Mouse (Mus musculus) naive thymus-derived CD4-positive, alpha-beta T cell, adult 2 months (primary cell): ENCODE results near the gene Zfp865.
"Not testable (repeated sequence)": the region's sequence is repeated elsewhere in the genome, so short reads cannot be mapped to it uniquely, and the experiment has no call there.

Source experiments
- DNase-seq: peaks from one replicate; pipeline ENCODE4 v3.0.0-alpha.2; 2011; ENCODE audit warnings: low read depth

The Zfp865 gene

GRCm38 (mm10) chr7:5051193-5052192 lies 31.3 kb downstream of the Zfp865 start, which contains the start of gene Zfp580:
Gene Zfp580, plus strand, starts transcription at chr7:5051538.
- DNase-seq, result peak; percentile 83

- DNase-seq, result peak; percentile 39
Observed at GRCm38 (mm10) chr7:5052438-5052837, 32.3 kb downstream of the Zfp865 start.

- no peak for DNase-seq
Observed at GRCm38 (mm10) chr7:5052931-5053343, 32.8 kb downstream of the Zfp865 start.

- DNase-seq, result no peak
Observed at GRCm38 (mm10) chr7:5053456-5054179, 33.4 kb downstream of the Zfp865 start.

- DNase-seq, result no peak
Observed at GRCm38 (mm10) chr7:5056651-5057263, 36.6 kb downstream of the Zfp865 start.

GRCm38 (mm10) chr7:5057381-5057780 lies 37.2 kb downstream of the Zfp865 start:
- no peak for DNase-seq

GRCm38 (mm10) chr7:5057804-5058203 lies 37.6 kb downstream of the Zfp865 start:
- DNase-seq, result peak; percentile 48

GRCm38 (mm10) chr7:5058631-5059030 lies 38.5 kb downstream of the Zfp865 start:
- no peak for DNase-seq

GRCm38 (mm10) chr7:5059421-5059820 lies 39.2 kb downstream of the Zfp865 start:
- no peak for DNase-seq

- DNase-seq, result peak; percentile 80
Observed at GRCm38 (mm10) chr7:5060239-5060731, 40.1 kb downstream of the Zfp865 start.

- peak; percentile 99 for DNase-seq
Observed at GRCm38 (mm10) chr7:5060944-5061773, 41.0 kb downstream of the Zfp865 start.

- DNase-seq, result no peak
Observed at GRCm38 (mm10) chr7:5061774-5062359, 41.7 kb downstream of the Zfp865 start, which contains the start of gene U2af2. Gene U2af2, plus strand, starts transcription at chr7:5062143.

- peak; percentile 95 for DNase-seq
Observed at GRCm38 (mm10) chr7:5062360-5063001, 42.3 kb downstream of the Zfp865 start.

- DNase-seq, result no peak
Observed at GRCm38 (mm10) chr7:5064886-5065285, 44.7 kb downstream of the Zfp865 start.

- DNase-seq, result no peak
Observed at GRCm38 (mm10) chr7:5073586-5073985, 53.4 kb downstream of the Zfp865 start.

- no peak for DNase-seq
Observed at GRCm38 (mm10) chr7:5074984-5075383, 54.8 kb downstream of the Zfp865 start.

- no peak for DNase-seq
Observed at GRCm38 (mm10) chr7:5076931-5077330, 56.8 kb downstream of the Zfp865 start.

GRCm38 (mm10) chr7:5079365-5080009 lies 59.3 kb downstream of the Zfp865 start:
- not testable (repeated sequence) for DNase-seq

GRCm38 (mm10) chr7:5080010-5080751 lies 60.0 kb downstream of the Zfp865 start, which contains the start of gene Epn1:
Gene Epn1, plus strand, starts transcription at chr7:5080235.
- peak; percentile 97 for DNase-seq
